In genomic region chrX:48096580-48096979, GRCm38 (mm10) we compare ENCODE assay signal across 26 mouse cellular contexts. TPM values are rescaled to one million over a fixed set of nuclear protein-coding genes. Genes with fewer than 3 reads are reported as not detected.
A peak's percentile ranks its signal among the peaks of the same experiment; 100 is the strongest.
DNase-seq lines count a peak whose midpoint lies in the region; ATAC-seq and TF ChIP-seq lines count a peak whose summit lies in the region.
"Had no signal": no experiment of that assay in that cellular context is flagged by ENCODE, and none has a peak within 500 bp of the region (broad histone marks: within the 10 kb centered on the region; RNA-seq: fewer than 3 reads in every experiment).

No protein-coding gene starts in this region.

- no peak for TF ChIP-seq POLR2A in thymus, adult 2 months (IDR thresholded peaks at IDR 0.05; ENCODE audit: control insufficient read depth, extremely low read depth, insufficient read depth, low read length, poor library complexity)

- H3K4me3 ChIP-seq in thymus, adult 2 months (ENCODE audit: control insufficient read depth, insufficient read depth, low read length) = no peak overlapping the region
- H3K4me3 ChIP-seq: embryonic facial prominence, embryonic 13.5 days; embryonic facial prominence, embryonic 15.5 days; erythroblast, embryonic 14.5 days; forebrain, embryonic 10.5 days; forebrain, embryonic 13.5 days; forebrain, embryonic 15.5 days had no signal

- DNase-seq in thymus, adult 2 months = no peak
- DNase-seq in thymus, postnatal 14 days = no peak
- peak; percentile 6 to 24 for DNase-seq in B cell, adult 2 months
- DNase-seq in frontal cortex, postnatal 25 days (ENCODE audit: low spot score in 2 of 2) = no peak
- DNase-seq in frontal cortex, postnatal 14 days (ENCODE audit: low spot score in 2 of 2) = no peak
- DNase-seq: adrenal gland, adult 2 months; adrenal gland, postnatal 10 days; adrenal gland, postnatal 25 days; cerebellum, adult 11 months; cerebellum, adult 18-20 months; cerebellum, adult 8-10 months; cerebellum, adult 9-11 months; cerebellum, postnatal 14 days; cerebellum, postnatal 36 days; embryo, embryonic 11 days; forebrain, postnatal 0 days had no signal

- no peaks in the 10 kb centered on the region for H3K36me3 ChIP-seq in thymus, adult 2 months (ENCODE audit: control insufficient read depth, insufficient read depth, low read length)
- H3K36me3 ChIP-seq: embryonic facial prominence, embryonic 13.5 days; embryonic facial prominence, embryonic 15.5 days; forebrain, embryonic 10.5 days; forebrain, embryonic 15.5 days had no signal

- H3K27me3 ChIP-seq in thymus, adult 2 months (ENCODE audit: control insufficient read depth, insufficient read depth, low read length) = no peaks in the 10 kb centered on the region
- H3K27me3 ChIP-seq: embryonic facial prominence, embryonic 13.5 days; embryonic facial prominence, embryonic 15.5 days; forebrain, embryonic 13.5 days; forebrain, embryonic 15.5 days had no signal

- H3K27ac ChIP-seq in thymus, adult 2 months (ENCODE audit: control insufficient read depth, insufficient read depth, low read length) = peak overlapping the region; percentile 75
- H3K27ac ChIP-seq: embryonic facial prominence, embryonic 13.5 days; embryonic facial prominence, embryonic 15.5 days; forebrain, embryonic 10.5 days; forebrain, embryonic 13.5 days; forebrain, embryonic 15.5 days had no signal

- TF ChIP-seq CTCF in thymus, adult 2 months (IDR thresholded peaks at IDR 0.05; ENCODE audit: borderline replicate concordance, control insufficient read depth, extremely low read depth, insufficient read depth, low read length, poor library complexity) = no peak

- H3K4me1 ChIP-seq in thymus, adult 2 months (replicated peaks; ENCODE audit: control insufficient read depth, insufficient read depth, low read length) = peaks cover 18% of the 10 kb centered on the region
- H3K4me1 ChIP-seq: embryonic facial prominence, embryonic 13.5 days; embryonic facial prominence, embryonic 15.5 days; forebrain, embryonic 10.5 days; forebrain, embryonic 13.5 days had no signal

- peak; percentile 54; the same call in 1 of the 2 replicates for ATAC-seq in megakaryocyte progenitor cell, adult 5-6 weeks (replicated peaks; ENCODE audit: poor library complexity)
- ATAC-seq in inflammation-experienced regulatory T-cells, adult 6 months = no peak
- ATAC-seq: forebrain, embryonic 13.5 days; forebrain, embryonic 15.5 days; forebrain, postnatal 0 days had no signal

- WGBS in thymus, adult 2 months = 52% methylated on average over 8 of the region's 8 CpGs

RNA-seq across cellular contexts. Expression of gene Xpnpep2, which starts 11.9 kb away (rescaled TPM):
- polyA plus RNA-seq in thymus, adult 2 months (2012; rRNA removed) = 0.89 and 1.1 TPM in 2 replicates
- not detected in 2 replicates for total RNA-seq in megakaryocyte progenitor cell, adult 5-6 weeks (2015)
- total RNA-seq in megakaryocyte progenitor cell, adult 5-6 weeks (2017) = not detected in 2 replicates
- 1 to 10 TPM in 1 of 3 experiments, under 1 TPM in 2; 0.50 to 2.7 (median 0.71) TPM for polyA plus RNA-seq in inflammation-experienced regulatory T-cells, adult 6 months (2017; shearing (Covaris generic))
- total RNA-seq: common myeloid progenitor, adult 5-6 weeks had no signal
- polyA plus RNA-seq: erythroblast, embryonic 14.5 days had no signal

RNA-seq across cellular contexts. Expression of gene Sash3, which starts 49.7 kb away (rescaled TPM):
- 311 and 314 TPM in 2 replicates for polyA plus RNA-seq in thymus, adult 2 months (2012; rRNA removed)
- total RNA-seq in megakaryocyte progenitor cell, adult 5-6 weeks (2015) = 46.5 and 54.2 TPM in 2 replicates
- 77.9 and 86.1 TPM in 2 replicates for total RNA-seq in megakaryocyte progenitor cell, adult 5-6 weeks (2017)
- 100 to 1,000 TPM; 303 to 376 (median 360) TPM for polyA plus RNA-seq in inflammation-experienced regulatory T-cells, adult 6 months (2017; shearing (Covaris generic))
- polyA plus RNA-seq: C2C12 had no signal

Comparison
In these comparisons a context has a peak if more than half of its experiments do, and no peak if none do; other contexts are left out.
1. DNase-seq: peak in B cell, adult 2 months (2 of 2); none in thymus, adult 2 months (single experiment), thymus, postnatal 14 days (single experiment), frontal cortex, postnatal 25 days (0 of 2) and frontal cortex, postnatal 14 days (0 of 2).